Mouse (Mus musculus) cerebellum, postnatal 36 days (tissue): Measurements from ENCODE around the gene Plcd3.

Experiments
- DNase-seq, 2 experiments: peaks; one replicate each; pipeline ENCODE4 v3.0.0; 2021 to 2022; ENCODE audit warnings: mixed read lengths in 2 of 2

The Plcd3 gene

GRCm38 (mm10) chr11:103058499-103059085, 42.9 kb downstream of the Plcd3 start:
- no peak for DNase-seq

GRCm38 (mm10) chr11:103056636-103057035, 44.8 kb downstream of the Plcd3 start:
- no peak for DNase-seq

GRCm38 (mm10) chr11:103054798-103055197, 46.7 kb downstream of the Plcd3 start:
- peak; percentile 71 to 84 for DNase-seq

- no peak for DNase-seq
These were observed 48.0 kb downstream of the Plcd3 start for GRCm38 (mm10) chr11:103053191-103054076.

GRCm38 (mm10) chr11:103052078-103052477, 49.4 kb downstream of the Plcd3 start:
- DNase-seq, result no peak

- DNase-seq, result peak in 1 of 2 experiments; percentile 32
These were observed 50.2 kb downstream of the Plcd3 start for GRCm38 (mm10) chr11:103051249-103051691.

- peak; percentile 41 to 49 for DNase-seq
These were observed 51.3 kb downstream of the Plcd3 start for GRCm38 (mm10) chr11:103050153-103050552.

GRCm38 (mm10) chr11:103049611-103050010, 51.8 kb downstream of the Plcd3 start:
- DNase-seq, result no peak

GRCm38 (mm10) chr11:103046286-103046685, 55.2 kb downstream of the Plcd3 start:
- DNase-seq, result no peak

- no peak for DNase-seq
These were observed 57.5 kb downstream of the Plcd3 start for GRCm38 (mm10) chr11:103043982-103044381.

- no peak for DNase-seq
These were observed 58.6 kb downstream of the Plcd3 start for GRCm38 (mm10) chr11:103042828-103043227.

GRCm38 (mm10) chr11:103038037-103038436, 63.4 kb downstream of the Plcd3 start:
- no peak for DNase-seq

- DNase-seq, result no peak
These were observed 64.5 kb downstream of the Plcd3 start for GRCm38 (mm10) chr11:103036881-103037465.

GRCm38 (mm10) chr11:103035007-103035406, 66.5 kb downstream of the Plcd3 start:
- DNase-seq, result no peak

GRCm38 (mm10) chr11:103033030-103033429, 68.4 kb downstream of the Plcd3 start:
- DNase-seq, result no peak

GRCm38 (mm10) chr11:103028176-103028891, 73.1 kb downstream of the Plcd3 start, which contains the start of the genes Nmt1 and Dcakd:
TSS of gene Nmt1 (plus strand) at chr11:103028190.
TSS of gene Dcakd (minus strand) at chr11:103028333.
- peak; percentile 91 to 94 for DNase-seq

- no peak for DNase-seq
These were observed 73.8 kb downstream of the Plcd3 start for GRCm38 (mm10) chr11:103027570-103028175.

- no peak for DNase-seq
These were observed 74.6 kb downstream of the Plcd3 start for GRCm38 (mm10) chr11:103026901-103027300.

- no peak for DNase-seq
These were observed 77.5 kb downstream of the Plcd3 start for GRCm38 (mm10) chr11:103023974-103024373.

GRCm38 (mm10) chr11:103020713-103021335, 80.6 kb downstream of the Plcd3 start:
- DNase-seq, result peak; percentile 21 to 31
